Mouse (Mus musculus): ENCODE measurements around the gene Psma6.

DNA sequence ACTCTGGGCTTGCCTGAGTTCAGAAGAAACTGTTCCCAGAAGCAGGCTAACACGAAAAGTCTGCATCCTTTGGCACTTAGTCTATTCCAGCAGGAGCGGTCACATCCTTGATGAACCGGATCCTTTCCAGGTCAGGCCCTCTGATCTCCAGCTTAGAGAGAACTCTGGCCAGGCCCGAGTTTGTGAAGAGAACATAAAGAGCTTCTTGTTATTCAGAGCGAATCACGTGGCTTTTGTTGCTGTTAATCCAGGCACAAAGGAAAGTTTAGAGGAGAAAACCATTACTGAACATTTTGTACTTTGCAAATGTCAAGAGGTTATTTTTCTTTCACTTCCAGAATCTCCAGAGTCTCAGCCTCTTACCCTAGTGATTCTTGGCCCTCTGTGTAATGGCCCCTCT lies 1.9 kb downstream of the Psma6 start:
- TF ChIP-seq CTCF (IDR thresholded peaks at IDR 0.05): no peak
- no peak for TF ChIP-seq POLR2A (IDR thresholded peaks at IDR 0.05; ENCODE audit: insufficient read depth, low read depth, low read length)
- no peak for TF ChIP-seq EP300 (IDR thresholded peaks at IDR 0.05; ENCODE audit: insufficient read depth, low read depth, low read length)
